13 mouse cellular contexts compared by ENCODE assay signal in genomic region chr5:115474174-115474828, GRCm38 (mm10). TPM values are rescaled to one million over a fixed set of nuclear protein-coding genes. Genes with fewer than 3 reads are reported as not detected.
A peak's percentile ranks its signal among the peaks of the same experiment; 100 is the strongest.
DNase-seq lines count a peak whose midpoint lies in the region; ATAC-seq and TF ChIP-seq lines count a peak whose summit lies in the region.
"Had no signal": no experiment of that assay in that cellular context is flagged by ENCODE, and none has a peak within 500 bp of the region (broad histone marks: within the 10 kb centered on the region; RNA-seq: fewer than 3 reads in every experiment).

No protein-coding gene starts in this region.

- H3K27me3 ChIP-seq in kidney, adult 2 months (replicated peaks; ENCODE audit: control insufficient read depth, insufficient read depth, low read length), result no peaks in the 10 kb centered on the region
- H3K27me3 ChIP-seq in E14TG2a.4 (ENCODE audit: insufficient read depth, low read length), result no peaks in the 10 kb centered on the region
- H3K27me3 ChIP-seq in liver, postnatal 0 days (ENCODE audit: insufficient read depth, low read length), result 0 out of 2 replicates have a peak, but pooled peaks cover 4% of the 10 kb centered on the region
- H3K27me3 ChIP-seq: forebrain, embryonic 15.5 days; Patski had no signal

- TF ChIP-seq EP300 in liver, postnatal 0 days (IDR thresholded peaks at IDR 0.05; ENCODE audit: low read depth), result no peak

- H3K9ac ChIP-seq in liver, postnatal 0 days (replicated peaks), result no peak overlapping the region
- H3K9ac ChIP-seq: forebrain, embryonic 15.5 days; hindbrain, embryonic 12.5 days had no signal

- peak overlapping the region; percentile 28 for H3K4me3 ChIP-seq in kidney, adult 2 months (ENCODE audit: insufficient read depth, low read depth, low read length)
- H3K4me3 ChIP-seq in E14TG2a.4 (replicated peaks; ENCODE audit: low read length), result 0 out of 2 replicates have a peak overlapping the region, but pooled peaks have one; percentile 0
- H3K4me3 ChIP-seq in liver, postnatal 0 days (ENCODE audit: low read depth, low read length), result 0 out of 2 replicates have a peak overlapping the region, but pooled peaks have one; percentile 5
- H3K4me3 ChIP-seq: forebrain, embryonic 15.5 days; hindbrain, embryonic 12.5 days had no signal

- H3K9me3 ChIP-seq in E14TG2a.4 (ENCODE audit: low read length), result no peaks in the 10 kb centered on the region
- no peaks in the 10 kb centered on the region for H3K9me3 ChIP-seq in liver, postnatal 0 days (ENCODE audit: low read length)
- H3K9me3 ChIP-seq: forebrain, embryonic 15.5 days; hindbrain, embryonic 12.5 days had no signal

- H3K4me1 ChIP-seq in kidney, adult 2 months (ENCODE audit: control insufficient read depth, insufficient read depth, low read length), result 0 out of 2 replicates have a peak, but pooled peaks cover 3% of the 10 kb centered on the region
- H3K4me1 ChIP-seq in E14TG2a.4 (replicated peaks; ENCODE audit: low read depth, low read length), result peaks cover 81% of the 10 kb centered on the region
- H3K4me1 ChIP-seq in liver, postnatal 0 days (ENCODE audit: insufficient read depth), result peaks cover 11% of the 10 kb centered on the region

- WGBS in kidney, adult 2 months, result 58% methylated on average over 22 of the region's 22 CpGs
- 57% methylated on average over 22 of the region's 22 CpGs for WGBS in liver, postnatal 0 days (ENCODE audit: insufficient replicate concordance)

- no peaks in the 10 kb centered on the region for H3K36me3 ChIP-seq in kidney, adult 2 months (ENCODE audit: control insufficient read depth, insufficient read depth, low read length)
- H3K36me3 ChIP-seq in E14TG2a.4 (ENCODE audit: insufficient read depth, low read length), result peaks cover 69% of the 10 kb centered on the region
- H3K36me3 ChIP-seq in liver, postnatal 0 days (replicated peaks; ENCODE audit: insufficient read depth, low read length), result no peaks in the 10 kb centered on the region; the same call in 1 of the 2 replicates
- H3K36me3 ChIP-seq: hindbrain, embryonic 12.5 days had no signal

- peak overlapping the region; percentile 23; the same call in 1 of the 2 replicates for H3K4me2 ChIP-seq in liver, postnatal 0 days (ENCODE audit: low read depth, low read length)
- H3K4me2 ChIP-seq: forebrain, embryonic 15.5 days; hindbrain, embryonic 12.5 days had no signal

- no peak for TF ChIP-seq CTCF in kidney, adult 2 months (conservative IDR thresholded peaks at IDR 0.05; ENCODE audit: insufficient read depth, insufficient read length, low read depth, low read length)
- 0 out of 2 replicates have a peak, but pooled peaks have one; percentile 15 for TF ChIP-seq CTCF in E14TG2a.4 (conservative IDR thresholded peaks at IDR 0.05; ENCODE audit: low read length)
- TF ChIP-seq CTCF in liver, postnatal 0 days (IDR thresholded peaks at IDR 0.05; ENCODE audit: low read depth), result no peak

- no peak for TF ChIP-seq POLR2A in kidney, adult 2 months (IDR thresholded peaks at IDR 0.05; ENCODE audit: low read depth, low read length)

- H3K27ac ChIP-seq in kidney, adult 2 months (ENCODE audit: insufficient read depth, low read depth, low read length), result no peak overlapping the region
- H3K27ac ChIP-seq in liver, postnatal 0 days (ENCODE audit: low read depth), result no peak overlapping the region
- H3K27ac ChIP-seq: forebrain, embryonic 15.5 days; hindbrain, embryonic 12.5 days had no signal

- no peak for ATAC-seq in liver, postnatal 0 days
- no peak for ATAC-seq in megakaryocyte-erythroid progenitor cell, adult 5-6 weeks (replicated peaks; ENCODE audit: low FRiP score, low TSS enrichment, poor library complexity, severe bottlenecking)
- ATAC-seq: Patski had no signal

- no peak for DNase-seq in kidney, adult 2 months
- DNase-seq in kidney, postnatal 14 days, result no peak
- DNase-seq in adrenal gland, postnatal 10 days, result peak; percentile 68
- no peak for DNase-seq in liver, postnatal 0 days
- no peak for DNase-seq in lung, adult 18-20 months
- DNase-seq: lung, postnatal 14 days; retina, postnatal 1 day had no signal

RNA-seq across cellular contexts. Expression of gene Pla2g1b, which starts 8.2 kb away (rescaled TPM):
- 0.74 TPM in 1 of 2 replicates, not detected in the other for polyA plus RNA-seq in kidney, adult 2 months (2012; rRNA removed)
- not detected for total RNA-seq in adrenal gland, postnatal 10 days (2021)
- not detected in 2 replicates for polyA plus RNA-seq in liver, postnatal 0 days (2015; fragmentation: Nextera tagmentation; extraction: Ambion mirVana)
- not detected in 2 replicates for total RNA-seq in megakaryocyte-erythroid progenitor cell, adult 5-6 weeks (2014; fragmentation: Nextera tagmentation)
- not detected in 2 replicates for total RNA-seq in megakaryocyte-erythroid progenitor cell, adult 5-6 weeks (2017)
- total RNA-seq: left cerebral cortex, postnatal 25 days had no signal
- polyA plus RNA-seq: forebrain, embryonic 15.5 days; hindbrain, embryonic 12.5 days; Patski had no signal

RNA-seq across cellular contexts. Expression of gene Sirt4, which starts 10.2 kb away (rescaled TPM):
- polyA plus RNA-seq in kidney, adult 2 months (2012; rRNA removed), result 34.0 and 49.3 TPM in 2 replicates
- 10 to 100 TPM; 15.8 to 31.4 TPM for total RNA-seq in adrenal gland, postnatal 10 days (2021)
- polyA plus RNA-seq in liver, postnatal 0 days (2015; fragmentation: Nextera tagmentation; extraction: Ambion mirVana), result 3.5 and 3.9 TPM in 2 replicates
- total RNA-seq in megakaryocyte-erythroid progenitor cell, adult 5-6 weeks (2014; fragmentation: Nextera tagmentation), result 10.7 and 20.4 TPM in 2 replicates
- 3.4 and 7.2 TPM in 2 replicates for total RNA-seq in megakaryocyte-erythroid progenitor cell, adult 5-6 weeks (2017)

RNA-seq across cellular contexts. Expression of gene Pxn, which starts 32.2 kb away (rescaled TPM):
- 101 and 122 TPM in 2 replicates for polyA plus RNA-seq in kidney, adult 2 months (2012; rRNA removed)
- 10 to 100 TPM; 55.1 to 72.4 TPM for total RNA-seq in adrenal gland, postnatal 10 days (2021)
- 14.9 and 16.3 TPM in 2 replicates for polyA plus RNA-seq in liver, postnatal 0 days (2015; fragmentation: Nextera tagmentation; extraction: Ambion mirVana)
- total RNA-seq in megakaryocyte-erythroid progenitor cell, adult 5-6 weeks (2014; fragmentation: Nextera tagmentation), result 31.8 and 34.0 TPM in 2 replicates
- total RNA-seq in megakaryocyte-erythroid progenitor cell, adult 5-6 weeks (2017), result 36.1 and 47.5 TPM in 2 replicates

RNA-seq across cellular contexts. Expression of gene Msi1, which starts 44.9 kb away (rescaled TPM):
- polyA plus RNA-seq in kidney, adult 2 months (2012; rRNA removed), result 2.0 and 2.5 TPM in 2 replicates
- 10 to 100 TPM; 15.9 to 16.2 TPM for total RNA-seq in adrenal gland, postnatal 10 days (2021)
- 0.15 and 0.26 TPM in 2 replicates for polyA plus RNA-seq in liver, postnatal 0 days (2015; fragmentation: Nextera tagmentation; extraction: Ambion mirVana)
- total RNA-seq in megakaryocyte-erythroid progenitor cell, adult 5-6 weeks (2014; fragmentation: Nextera tagmentation), result not detected in 2 replicates
- not detected in 2 replicates for total RNA-seq in megakaryocyte-erythroid progenitor cell, adult 5-6 weeks (2017)
